Mouse (Mus musculus) cerebellum, adult 2 months (tissue): ENCODE data around the gene Mmrn1.

Experiments used
- CTCF ChIP-seq: fragments of 200-500 bp; IDR thresholded peaks from 2 replicates; pipeline ENCODE4 v1.5.1; 2011; ENCODE audit warnings: low read depth, mild to moderate bottlenecking, control low read depth, low read length, moderate library complexity, borderline replicate concordance; ENCODE audit not compliant: insufficient read depth
- POLR2A ChIP-seq: fragments of 200-500 bp; IDR thresholded peaks from 2 replicates; pipeline ENCODE4 v1.6.1; 2011; ENCODE audit warnings: low read length, control low read depth, borderline replicate concordance; ENCODE audit not compliant: insufficient read depth

DNA sequence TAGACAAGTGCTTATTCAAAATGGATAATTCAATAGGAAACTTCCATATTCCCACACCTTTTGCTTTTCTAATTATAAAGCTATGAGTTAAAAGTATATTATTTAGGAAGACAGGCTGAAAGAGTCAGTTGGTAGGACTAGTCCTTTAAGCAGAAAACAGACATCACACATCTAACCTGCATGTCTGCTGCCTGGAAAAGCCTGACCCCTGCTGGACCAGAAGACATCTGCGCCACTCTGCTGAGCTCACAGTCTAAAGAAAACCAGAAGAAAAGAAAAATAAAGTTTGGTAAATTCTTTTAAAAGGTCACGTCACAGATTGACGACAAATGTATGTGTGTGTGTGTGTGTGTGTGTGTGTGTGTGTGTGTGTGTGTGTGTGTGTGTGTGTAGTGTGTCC is 25.6 kb downstream of the Mmrn1 start:
- TF ChIP-seq CTCF (peak; percentile 74), POLR2A (no peak)
